Mouse (Mus musculus) testis, adult 2 months (tissue): ENCODE results near the gene Rhod. TPM values are rescaled to one million over a fixed set of nuclear protein-coding genes. Genes with fewer than 3 reads are reported as not detected.

ENCODE experiments used
- H3K27ac ChIP-seq: fragments of 200-500 bp; 2 replicates; pipeline ENCODE4 v1.5.1; 2012; ENCODE audit warnings: low read depth, low read length; ENCODE audit not compliant: control insufficient read depth, insufficient read depth
- H3K27me3 ChIP-seq: fragments of 200-500 bp; 2 replicates; pipeline ENCODE4 v1.6.1; 2012; ENCODE audit warnings: mild to moderate bottlenecking, low read length, moderate library complexity; ENCODE audit not compliant: control insufficient read depth, insufficient read depth
- H3K36me3 ChIP-seq: fragments of 200-500 bp; 2 replicates; pipeline ENCODE4 v1.6.1; 2012; ENCODE audit warnings: mild to moderate bottlenecking, low read length; ENCODE audit not compliant: control insufficient read depth, insufficient read depth
- H3K4me1 ChIP-seq: fragments of 200-500 bp; 2 replicates; pipeline ENCODE4 v1.6.1; 2012; ENCODE audit warnings: low read length; ENCODE audit not compliant: control insufficient read depth, insufficient read depth
- H3K4me3 ChIP-seq: fragments of 200-500 bp; 2 replicates; pipeline ENCODE4 v1.5.1; 2012; ENCODE audit warnings: low read depth, mild to moderate bottlenecking, low read length, moderate library complexity, mixed read lengths; ENCODE audit not compliant: control insufficient read depth
- CTCF ChIP-seq: fragments of 200-500 bp; IDR thresholded peaks from 2 replicates; pipeline ENCODE4 v1.5.1; 2012; ENCODE audit warnings: low read depth, mild to moderate bottlenecking, inconsistent platforms, low read length, moderate library complexity; ENCODE audit not compliant: control insufficient read depth, insufficient read depth, insufficient replicate concordance
- POLR2A ChIP-seq: fragments of 200-500 bp; IDR thresholded peaks from 2 replicates; pipeline ENCODE4 v1.6.1; 2012; ENCODE audit warnings: low read depth, mild to moderate bottlenecking, inconsistent platforms, low read length, moderate library complexity; ENCODE audit not compliant: control insufficient read depth
- polyA plus RNA-seq: library from polyadenylated mRNA; depleted of rRNA; stranded (reverse); fragments of >200 nt; gene quantifications from 2 replicates; pipeline ENCODE4 v1.2.3, GENCODE M21; 2012

The Rhod gene
- polyA plus RNA-seq, 1 experiment: 9.3 TPM

DNA sequence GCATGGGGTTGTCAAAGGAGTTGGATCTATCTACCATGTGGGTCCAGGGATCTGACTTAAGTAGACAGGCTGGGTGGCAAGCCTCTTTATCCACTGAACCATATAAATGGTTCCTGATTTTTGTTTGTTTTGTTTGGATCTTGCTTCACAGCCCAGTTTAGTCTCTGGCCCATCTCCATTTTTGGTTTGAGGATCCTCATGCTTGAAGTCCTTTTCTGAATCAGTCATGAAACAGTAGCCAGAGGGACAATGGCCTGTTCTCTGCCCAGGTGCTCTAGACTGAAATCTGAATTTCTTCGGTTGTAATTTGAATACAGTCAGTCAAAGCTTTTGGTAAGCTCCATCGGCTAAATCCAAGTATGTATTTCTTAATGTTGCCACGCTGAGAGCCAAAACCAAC lies 16.7 kb downstream of the Rhod start:
- Histone ChIP-seq H3K27me3 (no peaks in the 10 kb centered on the region), H3K4me1 (peaks cover 2% of the 10 kb centered on the region; the same call in 1 of the 2 replicates), H3K36me3 (no peaks in the 10 kb centered on the region), H3K4me3 (no peak overlapping the region), H3K27ac (no peak overlapping the region)
- TF ChIP-seq POLR2A (no peak), CTCF (no peak)

DNA sequence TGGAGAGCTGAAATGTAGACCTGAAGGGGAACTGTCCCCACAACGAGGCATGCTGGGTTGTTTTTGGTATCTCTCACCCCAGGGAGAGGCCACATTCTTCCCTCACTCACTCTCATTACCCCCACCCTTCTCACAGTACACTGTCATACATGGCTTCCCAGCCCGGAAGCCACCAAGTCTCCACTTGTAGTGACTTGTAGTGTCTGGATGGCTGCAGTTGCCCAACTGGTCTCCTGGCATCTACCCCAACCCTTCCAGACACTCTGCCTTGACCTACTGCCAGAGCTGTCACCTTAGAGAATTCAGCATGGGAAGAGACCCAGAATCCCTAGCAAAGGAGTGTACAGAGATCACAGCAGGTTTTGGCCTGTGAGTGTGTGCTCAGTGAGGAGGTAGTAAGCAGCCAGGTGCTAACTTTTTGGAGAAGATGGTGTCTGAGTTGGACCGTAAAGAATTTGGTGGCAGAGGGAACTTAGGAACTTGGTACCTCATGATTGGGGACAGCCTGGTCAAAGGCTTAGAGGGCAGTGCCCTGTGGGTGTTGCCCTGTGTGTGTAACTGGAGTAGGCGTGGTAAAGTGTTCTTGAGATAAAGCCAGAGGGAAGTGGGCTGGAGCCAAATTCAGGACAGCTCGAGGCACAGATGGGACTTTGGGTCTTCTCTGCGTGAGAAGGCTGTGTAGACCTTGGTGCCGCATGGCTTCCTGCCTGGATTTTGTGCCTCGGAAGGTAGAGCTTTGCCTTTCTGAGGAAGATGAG lies 18.9 kb downstream of the Rhod start:
- Histone ChIP-seq H3K36me3 (no peaks in the 10 kb centered on the region), H3K4me1 (no peaks in the 10 kb centered on the region), H3K27ac (no peak overlapping the region), H3K27me3 (no peaks in the 10 kb centered on the region), H3K4me3 (no peak overlapping the region)
- TF ChIP-seq POLR2A (no peak), CTCF (no peak)

DNA sequence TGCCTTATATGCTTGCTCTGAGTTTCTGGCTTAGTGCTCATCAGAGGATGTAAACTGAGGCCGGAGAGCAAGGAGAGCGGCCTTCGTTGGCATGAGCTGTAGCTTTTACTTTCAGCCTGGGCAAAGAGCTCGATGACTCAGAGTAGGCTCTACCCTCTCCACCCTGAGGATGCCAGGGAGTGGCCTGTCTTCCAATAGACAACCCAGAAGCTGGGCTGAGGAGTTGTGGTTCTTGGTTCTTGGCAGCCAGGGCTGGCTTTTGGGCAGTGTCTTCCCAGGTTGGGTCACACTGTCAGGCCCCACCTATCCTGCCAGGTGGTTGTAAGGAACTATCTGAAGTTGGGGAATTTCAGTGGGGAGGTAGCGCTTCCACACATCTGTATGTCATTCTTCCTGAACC lies 19.5 kb downstream of the Rhod start:
- Histone ChIP-seq H3K36me3 (no peaks in the 10 kb centered on the region), H3K4me1 (no peaks in the 10 kb centered on the region)
- TF ChIP-seq CTCF: no peak
- no peak for TF ChIP-seq POLR2A

DNA sequence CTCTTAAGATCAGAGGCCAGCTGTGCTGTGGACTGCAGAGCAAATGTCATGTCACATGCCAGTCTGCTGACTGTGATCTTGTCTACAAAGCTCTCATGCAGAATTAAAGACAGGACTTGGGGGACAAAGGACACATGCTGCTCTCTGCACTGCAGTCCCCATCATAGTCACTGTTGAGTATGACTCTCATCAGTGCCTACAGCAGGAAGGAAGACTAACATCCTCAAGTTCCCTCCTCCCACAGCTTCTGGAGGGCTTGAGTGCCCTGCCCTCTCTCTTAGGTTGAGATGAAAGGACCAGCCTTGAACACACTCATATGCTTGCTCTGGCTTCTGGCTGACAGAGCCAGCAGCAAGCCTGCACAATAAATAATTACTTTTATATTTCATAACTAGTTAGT lies 21.5 kb downstream of the Rhod start:
- TF ChIP-seq CTCF: no peak
- no peak for TF ChIP-seq POLR2A
- no peaks in the 10 kb centered on the region for H3K27me3 ChIP-seq
- H3K36me3 ChIP-seq: no peaks in the 10 kb centered on the region
- no peak overlapping the region for H3K4me3 ChIP-seq
- no peaks in the 10 kb centered on the region for H3K4me1 ChIP-seq
- H3K27ac ChIP-seq: no peak overlapping the region

More for the DNA sequence above, 19.5 kb downstream of the Rhod start:
- Histone ChIP-seq H3K27me3 (no peaks in the 10 kb centered on the region), H3K27ac (no peak overlapping the region), H3K4me3 (no peak overlapping the region)

DNA sequence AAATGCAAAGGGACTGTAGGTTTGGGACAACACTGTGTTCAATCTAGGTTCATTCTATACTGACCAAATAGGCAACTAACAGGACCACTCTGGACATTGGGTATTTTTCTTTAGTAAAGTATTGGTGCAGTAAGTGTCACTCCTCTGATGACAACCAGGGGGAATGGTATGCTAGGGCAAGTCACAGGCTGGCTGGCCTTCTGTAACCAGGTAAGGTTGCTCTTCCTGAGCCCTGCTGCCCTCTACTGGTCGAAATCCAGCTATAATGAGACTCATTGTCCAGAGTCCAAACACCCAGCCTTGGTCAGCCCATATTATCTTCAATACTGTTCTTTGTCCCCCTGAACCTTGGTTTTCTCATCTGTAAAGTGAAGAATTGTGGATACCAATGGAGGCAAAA lies 22.0 kb downstream of the Rhod start:
- H3K27me3 ChIP-seq: no peaks in the 10 kb centered on the region
- H3K4me1 ChIP-seq: no peaks in the 10 kb centered on the region
- no peak overlapping the region for H3K27ac ChIP-seq
- TF ChIP-seq POLR2A (no peak), CTCF (peak; percentile 58; the same call in 1 of the 2 replicates)
- no peaks in the 10 kb centered on the region for H3K36me3 ChIP-seq
- no peak overlapping the region for H3K4me3 ChIP-seq

DNA sequence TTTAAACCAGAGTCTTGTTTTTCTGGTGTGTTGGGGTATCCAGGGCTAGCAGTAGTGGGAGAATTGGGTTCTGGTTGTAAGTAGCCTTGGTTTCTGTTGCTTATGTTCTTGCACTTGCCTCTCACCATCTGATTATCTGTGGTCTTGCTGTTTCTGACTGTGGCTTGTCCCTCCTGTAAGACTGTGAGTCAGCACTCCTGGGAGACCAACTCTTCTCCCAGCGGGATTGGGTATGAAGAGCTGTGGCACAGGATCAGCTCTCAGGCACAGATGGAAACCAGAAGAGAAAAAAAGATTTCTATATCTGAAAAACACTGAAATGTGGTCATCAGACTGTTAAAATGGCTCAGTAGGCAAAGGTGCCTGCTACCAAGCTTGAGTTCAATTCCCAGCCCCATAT lies 24.6 kb downstream of the Rhod start:
- no peaks in the 10 kb centered on the region for H3K36me3 ChIP-seq
- TF ChIP-seq CTCF: no peak
- TF ChIP-seq POLR2A: no peak
- no peaks in the 10 kb centered on the region for H3K27me3 ChIP-seq
- no peak overlapping the region for H3K4me3 ChIP-seq
- no peak overlapping the region for H3K27ac ChIP-seq
- no peaks in the 10 kb centered on the region for H3K4me1 ChIP-seq

DNA sequence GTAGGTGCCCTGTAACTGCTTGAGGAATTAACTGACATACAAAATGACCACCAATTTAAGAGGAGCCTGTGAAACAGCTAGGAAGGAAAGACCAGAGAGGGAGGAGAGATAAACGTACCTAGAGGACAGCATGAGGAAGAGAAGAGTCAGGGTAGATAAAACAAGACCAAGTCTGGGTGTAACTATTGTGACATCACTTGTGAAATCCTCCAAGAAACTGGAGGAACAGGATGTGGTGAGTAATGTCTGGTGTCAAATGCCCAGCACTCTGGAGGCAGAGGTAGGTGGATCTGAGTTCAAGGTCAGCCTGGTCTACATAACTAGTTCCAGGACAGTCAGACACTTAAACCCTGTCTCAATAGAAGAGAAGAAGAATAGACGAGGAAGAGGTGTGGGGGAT lies 30.2 kb downstream of the Rhod start:
- H3K27me3 ChIP-seq: no peaks in the 10 kb centered on the region
- H3K4me3 ChIP-seq: peak overlapping the region; percentile 11; the same call in 1 of the 2 replicates
- no peaks in the 10 kb centered on the region for H3K36me3 ChIP-seq
- TF ChIP-seq POLR2A (no peak), CTCF (no peak)
- no peaks in the 10 kb centered on the region for H3K4me1 ChIP-seq
- no peak overlapping the region for H3K27ac ChIP-seq

DNA sequence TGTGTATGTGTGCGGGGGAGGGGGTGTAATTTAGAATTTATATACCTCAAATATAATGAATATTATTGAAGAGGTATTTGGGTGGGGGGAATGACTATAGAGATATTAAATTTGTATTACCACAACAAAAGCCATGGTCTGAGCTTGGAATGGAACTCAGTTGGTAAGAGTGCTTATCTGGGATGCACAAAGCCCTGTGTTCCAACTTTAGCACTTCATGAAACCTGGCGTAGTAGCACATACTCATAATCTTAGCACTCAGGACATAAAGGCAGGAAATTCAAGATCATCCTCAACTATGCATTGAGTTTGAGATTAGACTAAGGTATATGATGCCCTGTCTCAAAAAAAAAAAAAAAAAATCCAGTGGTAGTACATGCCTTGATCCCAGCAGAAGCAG lies 34.4 kb downstream of the Rhod start:
- no peak overlapping the region for H3K27ac ChIP-seq
- H3K4me1 ChIP-seq: no peaks in the 10 kb centered on the region
- H3K27me3 ChIP-seq: no peaks in the 10 kb centered on the region
- no peak overlapping the region for H3K4me3 ChIP-seq
- H3K36me3 ChIP-seq: no peaks in the 10 kb centered on the region
- no peak for TF ChIP-seq CTCF
- TF ChIP-seq POLR2A: no peak
